Mouse (Mus musculus) gastrocnemius, postnatal 4 days (tissue): ENCODE results near the gene Tmem204. TPM values are rescaled to one million over a fixed set of nuclear protein-coding genes. Genes with fewer than 3 reads are reported as not detected.

Source experiments
- DNase-seq, 2 experiments: peaks; one replicate each; pipeline ENCODE4 v3.0.0; 2021 to 2022; ENCODE audit warnings: low spot score in 2 of 2, mixed read lengths in 2 of 2
- total RNA-seq, 2 experiments: library from RNA; stranded (reverse); gene quantifications; 2 replicates each; pipeline ENCODE4 v1.2.3; 2021

Gene Tmem204
- total RNA-seq, 2 experiments from 2014 or later = 14.6 to 19.9 TPM

DNA sequence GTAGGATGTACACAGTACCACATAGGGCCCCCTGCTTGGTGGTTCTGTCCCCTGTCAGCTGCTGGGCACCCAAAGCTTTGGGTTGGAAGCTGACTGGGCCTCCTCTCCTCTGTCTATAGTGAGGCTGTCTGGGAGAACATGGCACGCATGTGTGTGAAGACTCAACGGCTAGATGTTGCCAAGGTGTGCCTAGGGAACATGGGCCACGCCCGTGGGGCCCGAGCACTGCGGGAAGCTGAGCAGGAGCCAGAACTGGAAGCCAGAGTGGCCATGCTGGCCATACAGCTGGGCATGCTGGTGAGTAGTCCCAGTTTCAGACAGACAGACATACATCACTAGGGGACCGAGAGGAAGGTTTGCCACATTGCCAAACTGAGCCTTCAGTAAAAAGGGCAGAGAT lies 3.3 kb upstream of the Tmem204 start:
- no peak for DNase-seq

- peak in 1 of 2 experiments; percentile 30 for DNase-seq
Measured at GRCm38 (mm10) chr17:25084835-25085385, 1.5 kb upstream of the Tmem204 start.

- DNase-seq = no peak
Measured at GRCm38 (mm10) chr17:25082887-25083286, 504 bp downstream of the Tmem204 start.

GRCm38 (mm10) chr17:25082081-25082847 lies 1.1 kb downstream of the Tmem204 start:
- no peak for DNase-seq

DNA sequence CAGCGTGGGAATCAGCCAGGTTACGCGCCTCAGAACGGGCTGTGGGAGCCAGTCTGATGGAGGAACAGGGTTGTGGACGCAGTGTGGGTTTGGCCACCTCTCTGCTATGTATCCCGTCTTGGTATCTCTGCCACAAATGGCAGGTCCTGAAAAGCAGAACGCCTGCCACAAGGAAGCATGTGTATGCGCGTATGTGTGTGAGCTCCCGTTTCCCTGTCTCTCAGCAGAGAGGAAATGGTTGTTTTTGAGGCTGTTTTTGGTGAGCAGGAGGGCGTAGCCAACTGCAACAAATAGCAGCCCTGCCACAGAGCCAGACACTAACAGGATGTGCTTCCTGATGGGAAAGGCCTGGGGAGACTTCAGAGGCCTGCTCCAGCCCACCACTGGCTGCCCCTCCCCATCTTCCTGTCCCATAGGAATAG lies 2.4 kb downstream of the Tmem204 start:
- DNase-seq = no peak

DNA sequence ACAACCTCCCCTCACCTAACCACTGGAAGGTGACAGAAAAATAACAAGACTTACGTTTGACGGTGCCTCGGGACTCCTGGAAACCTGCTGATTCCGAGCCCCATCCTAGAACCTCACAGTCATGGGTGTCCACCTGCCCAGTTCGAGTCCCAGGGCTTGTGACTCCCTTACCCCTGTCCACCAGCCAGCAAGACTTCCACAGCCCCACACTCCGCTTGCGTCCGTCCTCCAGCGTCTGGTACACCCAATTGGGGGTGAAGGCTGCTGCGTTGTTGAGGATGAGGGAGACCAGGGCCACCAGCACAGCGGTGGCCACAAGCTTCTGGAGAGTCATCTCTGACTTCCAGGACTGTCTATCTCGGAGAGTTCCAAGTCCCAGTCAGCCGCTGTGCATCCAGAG lies 3.2 kb downstream of the Tmem204 start:
- no peak for DNase-seq

- peak in 1 of 2 experiments; percentile 72 for DNase-seq
Measured at GRCm38 (mm10) chr17:25077771-25078372, 5.5 kb downstream of the Tmem204 start.

DNA sequence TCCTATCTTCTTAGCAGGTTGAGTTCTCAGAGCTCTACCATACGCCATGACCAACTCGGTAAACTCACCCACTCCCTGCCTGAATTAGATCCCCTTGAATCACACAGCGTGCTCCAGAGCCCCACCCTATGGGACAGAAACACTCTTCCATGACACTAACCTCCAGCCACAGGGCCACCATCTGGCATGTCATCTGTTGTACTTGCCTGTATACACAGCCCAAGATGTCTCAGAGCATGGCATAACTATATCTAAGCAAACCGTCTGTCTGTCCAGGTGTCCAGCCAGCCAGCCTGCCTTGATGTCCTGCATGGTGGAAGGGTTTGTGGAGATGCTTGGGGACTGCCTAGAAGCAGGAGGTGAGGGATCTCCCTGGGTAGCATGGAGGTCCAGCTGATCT lies 6.5 kb downstream of the Tmem204 start:
- DNase-seq = no peak

- DNase-seq = no peak
Measured at GRCm38 (mm10) chr17:25068690-25069089, 14.7 kb downstream of the Tmem204 start.

DNA sequence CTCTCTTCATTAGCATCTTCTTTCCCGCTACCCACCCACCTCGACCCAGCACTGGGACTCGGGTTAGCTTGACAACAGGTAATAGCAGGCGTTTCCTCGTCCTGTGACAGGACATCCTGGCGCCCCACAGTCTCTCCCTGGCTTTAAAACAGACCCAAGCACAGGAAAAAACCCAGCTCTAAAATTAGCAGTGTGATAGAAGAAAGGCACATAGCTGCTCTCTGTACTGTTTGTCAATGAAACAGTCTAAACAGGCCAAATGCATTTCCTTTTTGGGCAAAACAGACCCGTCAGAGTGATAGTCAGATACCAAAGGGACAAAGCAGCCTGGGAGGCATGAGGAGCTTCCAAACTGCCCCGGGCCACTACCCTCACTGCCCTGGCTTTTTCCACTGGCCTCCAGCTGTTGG lies 15.9 kb downstream of the Tmem204 start:
- no peak for DNase-seq

DNA sequence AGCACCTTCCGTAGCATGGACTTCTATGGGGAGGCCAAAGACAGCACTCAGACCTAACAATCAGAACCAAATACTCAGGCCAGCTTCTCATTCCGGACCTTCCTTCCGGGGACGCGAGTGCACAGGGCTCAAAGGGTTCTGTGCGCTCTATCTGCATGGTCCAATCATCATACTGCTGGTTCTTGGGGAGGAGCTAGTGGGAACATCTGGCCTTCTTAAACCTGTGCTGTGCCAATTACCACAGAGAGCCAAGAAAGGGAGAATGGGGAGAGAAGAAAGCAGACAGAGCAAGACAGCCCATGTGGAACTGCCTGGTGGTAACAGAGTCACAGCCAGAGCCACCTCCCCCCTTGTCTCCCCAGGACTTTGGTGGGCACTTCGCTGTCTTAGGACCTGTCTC lies 16.8 kb downstream of the Tmem204 start:
- no peak for DNase-seq

GRCm38 (mm10) chr17:25065189-25065588 lies 18.2 kb downstream of the Tmem204 start:
- no peak for DNase-seq

DNA sequence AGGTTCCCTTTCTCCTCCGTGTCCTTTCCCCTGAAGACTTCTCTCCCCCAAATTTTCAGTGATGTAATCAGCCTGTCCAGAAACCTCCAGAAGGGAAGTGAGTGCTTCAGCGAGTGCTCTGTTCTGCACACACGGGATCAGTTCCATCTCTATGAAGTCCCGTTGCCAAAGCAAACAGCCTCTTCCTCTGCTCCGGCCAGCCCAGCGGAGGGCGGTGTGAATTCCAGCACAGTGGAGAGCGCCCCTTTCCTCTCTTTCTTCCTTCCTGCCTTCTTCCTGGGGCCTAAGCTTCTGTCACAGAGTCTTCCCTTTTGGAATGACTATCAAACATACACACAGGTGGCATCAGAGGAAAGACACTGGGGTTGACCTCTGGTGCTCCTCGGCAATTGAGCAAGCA lies 19.0 kb downstream of the Tmem204 start:
- DNase-seq = peak in 1 of 2 experiments; percentile 56

GRCm38 (mm10) chr17:25063872-25064271 lies 19.5 kb downstream of the Tmem204 start:
- DNase-seq = no peak

DNA sequence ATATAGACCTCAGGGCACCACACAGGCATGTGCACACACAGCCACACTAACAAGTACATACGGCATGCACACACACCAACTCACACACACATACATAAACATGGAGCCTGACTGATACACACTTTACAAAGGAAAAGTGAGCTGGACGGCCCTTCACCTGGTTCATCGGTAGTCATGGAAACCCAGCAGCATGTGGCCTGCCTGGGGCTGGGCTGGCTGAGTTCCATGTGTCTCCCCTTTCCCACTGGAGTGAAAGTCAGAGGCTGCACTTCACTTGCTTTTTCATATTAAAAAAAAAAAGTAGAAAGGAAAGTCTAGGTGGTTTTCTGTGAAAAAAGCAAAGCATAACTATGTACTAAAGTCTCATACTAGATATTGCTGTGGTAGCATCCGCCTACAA lies 20.1 kb downstream of the Tmem204 start:
- DNase-seq = no peak

DNA sequence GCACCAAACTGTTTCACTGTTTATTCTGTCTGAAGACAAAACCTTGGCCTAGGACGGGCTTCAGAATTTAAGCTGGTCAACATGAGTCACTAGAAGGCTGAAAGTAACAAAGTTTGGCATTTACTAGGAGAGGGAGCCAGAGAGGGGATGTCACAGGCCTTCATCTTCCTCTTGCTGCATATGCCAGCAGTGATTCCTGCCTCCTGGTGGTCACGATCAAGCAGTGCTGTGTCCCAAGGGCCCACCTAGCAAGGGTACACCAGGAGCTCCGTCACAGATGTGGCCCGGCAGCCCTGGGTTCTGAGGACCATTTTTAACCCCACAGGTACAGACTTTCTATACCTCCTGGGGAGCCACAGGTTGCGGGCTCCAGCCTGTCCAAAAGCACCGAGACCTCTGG lies 26.4 kb downstream of the Tmem204 start:
- DNase-seq = no peak

- no peak for DNase-seq
Measured at GRCm38 (mm10) chr17:25053274-25053673, 30.1 kb downstream of the Tmem204 start.

DNA sequence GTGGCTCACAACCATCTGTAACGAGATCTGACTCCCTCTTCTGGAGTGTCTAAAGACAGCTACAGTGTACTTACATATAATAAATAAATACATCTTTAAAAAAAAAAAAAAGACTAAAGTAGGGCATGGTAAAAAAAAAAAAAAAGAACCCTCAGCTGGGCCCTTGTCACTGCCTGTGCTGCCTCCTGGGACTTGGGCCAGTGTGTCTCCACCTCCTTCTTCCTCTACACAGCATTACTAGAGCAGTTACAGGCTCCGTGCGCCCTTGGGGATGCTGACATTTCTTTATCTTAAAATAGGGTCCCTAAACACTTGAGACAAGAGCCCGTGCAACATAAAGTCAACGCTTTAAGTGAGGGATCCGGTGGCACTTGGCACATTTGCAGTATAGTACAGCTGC lies 36.2 kb downstream of the Tmem204 start:
- no peak for DNase-seq

- DNase-seq = no peak
Measured at GRCm38 (mm10) chr17:25045281-25045680, 38.1 kb downstream of the Tmem204 start.

DNA sequence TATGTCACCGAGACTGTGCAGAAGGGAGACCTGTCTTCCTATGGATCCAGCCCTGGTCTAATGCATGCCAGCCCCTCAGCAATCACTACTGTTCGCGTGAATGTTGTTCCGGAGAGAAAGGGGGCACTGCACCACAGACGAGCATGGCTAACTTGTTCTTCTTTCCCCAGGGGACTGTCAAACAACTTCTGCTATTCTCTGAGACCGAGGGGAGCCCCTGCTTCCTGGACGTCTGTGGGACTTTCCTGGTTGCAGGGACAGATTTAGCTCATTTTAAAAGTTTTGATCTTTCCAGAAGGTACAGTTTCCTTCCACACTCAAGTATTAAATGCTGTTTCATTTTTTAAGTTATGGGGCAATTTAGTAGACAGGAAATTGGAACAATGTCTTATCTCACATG lies 38.5 kb downstream of the Tmem204 start:
- DNase-seq = no peak

DNA sequence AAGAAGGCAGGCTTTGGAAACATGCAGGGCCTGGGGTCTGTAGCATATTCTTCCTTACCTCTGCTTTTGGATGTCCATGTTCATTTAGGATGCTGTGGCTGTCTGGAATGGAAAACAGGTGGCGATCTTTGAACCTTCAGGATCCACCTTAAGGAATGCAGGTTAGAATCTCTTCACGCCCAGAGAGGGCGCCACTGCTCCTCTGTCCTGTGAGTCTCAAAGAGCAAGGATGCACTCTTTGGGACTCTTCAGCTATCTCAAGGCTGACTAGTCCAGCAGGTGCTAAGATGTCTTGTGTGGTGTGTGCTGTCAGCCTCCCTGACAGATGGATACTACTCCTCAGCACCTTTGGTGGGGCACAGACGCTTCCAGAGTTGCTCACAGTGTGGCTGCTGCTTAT lies 47.2 kb downstream of the Tmem204 start:
- DNase-seq = no peak

- DNase-seq = peak; percentile 59 to 77
Measured at GRCm38 (mm10) chr17:25016292-25017132, 66.9 kb downstream of the Tmem204 start.
